Mouse (Mus musculus) heart, embryonic 16.5 days (tissue): ENCODE measurements around the gene Gm36079. TPM values are rescaled to one million over a fixed set of nuclear protein-coding genes. Genes with fewer than 3 reads are reported as not detected.
"Not testable (repeated sequence)": the region's sequence is repeated elsewhere in the genome, so short reads cannot be mapped to it uniquely, and the experiment has no call there.

Experiments used
- ATAC-seq: fragments of 200-750 bp; cut with Nextera tagmentation; replicated peaks from 2 replicates; pipeline ENCODE4 v1.8.0; 2017; ENCODE audit warnings: moderate number of reproducible peaks; ENCODE audit not compliant: insufficient read depth, low FRiP score; ENCODE audit errors: extremely low read depth
- H3K27ac ChIP-seq: fragments of 300-500 bp; sonication (generic); 2 replicates; pipeline ENCODE4 v1.5.1; 2014; ENCODE audit warnings: mild to moderate bottlenecking, low read length, control low read depth, moderate library complexity
- H3K27me3 ChIP-seq: fragments of 300-500 bp; sonication (generic); 2 replicates; pipeline ENCODE4 v1.6.1; 2014; ENCODE audit warnings: low read length, mixed read lengths; ENCODE audit not compliant: control insufficient read depth, insufficient read depth
- H3K36me3 ChIP-seq: fragments of 300-500 bp; sonication (generic); 2 replicates; pipeline ENCODE4 v1.6.1; 2014; ENCODE audit not compliant: control insufficient read depth, insufficient read depth
- H3K4me1 ChIP-seq: fragments of 300-500 bp; sonication (generic); 2 replicates; pipeline ENCODE4 v1.6.1; 2014; ENCODE audit warnings: low read length, mixed read lengths; ENCODE audit not compliant: control insufficient read depth, insufficient read depth
- H3K4me2 ChIP-seq: fragments of 300-500 bp; sonication (generic); 2 replicates; pipeline ENCODE4 v1.6.1; 2014; ENCODE audit warnings: low read depth, mild to moderate bottlenecking, control low read depth, low read length
- H3K4me3 ChIP-seq: fragments of 300-500 bp; sonication (generic); 2 replicates; pipeline ENCODE4 v1.5.1; 2014; ENCODE audit warnings: mild to moderate bottlenecking, control low read depth, low read length
- H3K9ac ChIP-seq: fragments of 300-500 bp; sonication (generic); 2 replicates; pipeline ENCODE4 v1.6.1; 2014; ENCODE audit warnings: low read length, control low read depth
- H3K9me3 ChIP-seq: fragments of 300-500 bp; sonication (generic); replicated peaks from 2 replicates; pipeline ENCODE4 v1.6.1; 2016; ENCODE audit warnings: low read length; ENCODE audit not compliant: control insufficient read depth
- WGBS: fragments of 180-500 bp; shearing (Covaris S2); extraction: QIAGEN DNeasy Blood & Tissue Kit; methylation state at CpG from one replicate; pipeline ENCODE4 v1.1.7; 2014; 5-methylcytosine and 5-hydroxymethylcytosine counted together
- polyA plus RNA-seq: library from polyadenylated mRNA; unstranded; fragments of >200 nt; fragmentation: Nextera tagmentation; extraction: Ambion mirVana; gene quantifications from 2 replicates; pipeline ENCODE4 v1.2.1, GENCODE M21; 2015

Gm36079 gene
- polyA plus RNA-seq, 1 experiment from 2014 or later = not detected

- WGBS = no CpG with 5 or more reads among the region's 1 CpGs
- ATAC-seq, H3K9me3 ChIP-seq, H3K9ac ChIP-seq, H3K36me3 ChIP-seq, H3K4me3 ChIP-seq, H3K4me2 ChIP-seq, H3K4me1 ChIP-seq, H3K27ac ChIP-seq: not testable (repeated sequence)
- peaks cover 10% of the 10 kb centered on the region for H3K27me3 ChIP-seq
Observed at GRCm38 (mm10) chr13:120041145-120041544, 14.3 kb upstream of the Gm36079 start.

GRCm38 (mm10) chr13:120037881-120038280 is 11.1 kb upstream of the Gm36079 start:
- not testable (repeated sequence) for H3K4me2 ChIP-seq, H3K9ac ChIP-seq, ATAC-seq, H3K4me1 ChIP-seq, H3K4me3 ChIP-seq, H3K36me3 ChIP-seq, H3K27ac ChIP-seq, H3K9me3 ChIP-seq
- WGBS = 6% methylated on average over 6 of the region's 6 CpGs
- peaks cover 19% of the 10 kb centered on the region for H3K27me3 ChIP-seq

- not testable (repeated sequence) for H3K9ac ChIP-seq, H3K36me3 ChIP-seq, H3K9me3 ChIP-seq, ATAC-seq, H3K27ac ChIP-seq, H3K4me1 ChIP-seq, H3K4me2 ChIP-seq, H3K4me3 ChIP-seq
- 3% methylated on average over 23 of the region's 25 CpGs for WGBS
- H3K27me3 ChIP-seq = peaks cover 19% of the 10 kb centered on the region
Observed at GRCm38 (mm10) chr13:120036577-120037115, 9.8 kb upstream of the Gm36079 start.

DNA sequence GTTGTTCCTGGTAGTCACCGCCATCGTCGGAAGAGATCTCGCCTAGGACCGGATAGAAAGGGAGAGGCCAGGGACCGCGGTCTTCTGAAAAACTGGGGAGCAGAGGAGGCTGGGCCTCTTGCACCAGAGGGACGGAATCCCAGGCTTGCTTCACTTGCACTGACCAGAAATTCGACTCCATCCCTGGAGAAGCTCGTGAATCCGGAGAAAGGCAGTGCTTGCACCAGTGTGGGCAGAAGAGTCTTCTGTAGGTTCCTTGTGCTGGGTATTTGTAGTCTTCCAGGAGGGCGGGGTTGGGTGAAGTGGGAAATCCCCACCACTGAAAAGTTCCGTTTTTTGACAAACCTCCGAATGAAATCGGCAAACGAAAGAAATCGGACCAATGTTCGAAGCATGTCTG is 8.3 kb upstream of the Gm36079 start:
- not testable (repeated sequence) for ATAC-seq, H3K4me3 ChIP-seq, H3K9ac ChIP-seq, H3K4me1 ChIP-seq, H3K4me2 ChIP-seq, H3K27ac ChIP-seq, H3K9me3 ChIP-seq, H3K36me3 ChIP-seq
- 2% methylated on average over 10 of the region's 18 CpGs for WGBS
- H3K27me3 ChIP-seq = peaks cover 19% of the 10 kb centered on the region

DNA sequence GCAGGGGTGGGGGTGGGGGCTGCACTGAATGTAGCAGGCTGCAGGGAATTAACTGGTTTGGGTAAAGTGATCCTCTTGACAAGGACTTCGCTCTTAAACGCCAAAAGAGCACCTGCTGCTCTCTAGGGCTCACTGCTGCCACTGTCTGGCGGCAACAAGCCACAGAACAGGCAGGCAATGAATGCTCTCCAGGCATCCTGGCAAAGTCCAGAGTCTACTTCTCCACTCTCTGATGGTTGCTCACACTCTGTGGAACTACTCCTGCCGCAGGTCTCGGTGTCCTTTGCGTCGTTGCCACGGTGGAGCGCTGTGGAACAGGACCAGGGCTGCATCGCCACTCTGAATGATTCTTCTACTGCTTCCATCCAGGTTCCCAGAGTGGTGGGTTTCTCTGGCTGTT is 7.8 kb upstream of the Gm36079 start:
- not testable (repeated sequence) for H3K4me2 ChIP-seq, H3K9ac ChIP-seq, ATAC-seq, H3K9me3 ChIP-seq, H3K4me1 ChIP-seq, H3K27ac ChIP-seq, H3K4me3 ChIP-seq, H3K36me3 ChIP-seq
- WGBS = 4% methylated on average over 3 of the region's 10 CpGs
- peaks cover 19% of the 10 kb centered on the region for H3K27me3 ChIP-seq

DNA sequence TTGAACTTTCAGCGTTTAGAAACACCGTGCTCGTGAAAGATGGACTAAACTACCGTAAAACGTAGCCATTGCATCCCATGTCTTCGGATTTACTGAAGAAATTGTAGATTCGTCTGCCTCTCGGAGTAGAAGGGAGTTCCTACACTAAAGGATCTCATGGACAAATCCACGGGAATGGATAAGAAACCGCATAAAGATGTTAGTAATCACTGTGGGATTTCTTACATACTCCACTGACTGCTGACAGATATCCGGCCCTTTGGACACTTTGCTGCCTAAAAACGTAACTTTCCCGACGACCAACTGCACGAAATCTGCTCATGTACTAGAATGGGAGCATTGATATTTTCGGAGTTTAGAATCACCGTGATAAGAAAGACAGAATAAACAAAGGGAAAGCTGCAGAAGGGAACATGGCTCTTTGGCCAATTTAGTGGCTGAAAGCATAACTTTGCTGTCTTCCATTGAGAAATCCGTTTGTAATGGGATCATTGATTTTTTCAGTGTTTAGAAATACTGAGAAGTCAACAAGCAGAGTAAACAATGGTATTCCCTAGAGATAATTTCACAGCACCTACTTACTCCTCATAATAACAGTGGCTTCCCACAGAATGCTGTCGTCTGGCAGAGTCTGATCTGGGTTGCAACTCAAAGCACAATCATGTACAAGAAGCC is 6.8 kb upstream of the Gm36079 start:
- H3K4me3 ChIP-seq, H3K36me3 ChIP-seq, ATAC-seq, H3K9ac ChIP-seq, H3K9me3 ChIP-seq, H3K4me2 ChIP-seq, H3K27ac ChIP-seq, H3K4me1 ChIP-seq: not testable (repeated sequence)
- peaks cover 19% of the 10 kb centered on the region for H3K27me3 ChIP-seq
- 3% methylated on average over 16 of the region's 19 CpGs for WGBS

- H3K27ac ChIP-seq, H3K9ac ChIP-seq, H3K4me2 ChIP-seq, ATAC-seq, H3K4me1 ChIP-seq, H3K4me3 ChIP-seq, H3K36me3 ChIP-seq, H3K9me3 ChIP-seq: not testable (repeated sequence)
- peaks cover 11% of the 10 kb centered on the region; the same call in 1 of the 2 replicates for H3K27me3 ChIP-seq
- WGBS = 1% methylated on average over 12 of the region's 16 CpGs
Observed at GRCm38 (mm10) chr13:120031676-120032075, 4.9 kb upstream of the Gm36079 start.

DNA sequence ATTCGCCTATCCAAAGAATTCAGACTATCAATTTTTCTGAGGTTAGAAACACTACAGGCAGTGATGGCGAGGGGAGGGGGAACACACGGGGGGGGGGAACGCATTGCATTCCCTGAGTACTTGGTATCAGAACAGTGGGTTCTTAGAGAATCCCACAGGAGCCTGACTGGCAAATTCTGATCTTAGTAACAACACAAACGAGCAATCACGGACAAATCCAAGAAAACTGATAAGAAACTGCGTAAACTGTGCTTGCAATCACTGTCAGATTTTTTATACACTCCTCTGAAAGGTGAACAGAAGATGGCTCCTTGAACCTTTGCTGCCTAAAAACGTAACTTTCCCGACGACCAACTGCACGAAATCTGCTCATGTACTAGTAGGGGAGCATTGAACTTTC is 557 bp upstream of the Gm36079 start:
- not testable (repeated sequence) for H3K9ac ChIP-seq, ATAC-seq, H3K27ac ChIP-seq, H3K36me3 ChIP-seq, H3K4me1 ChIP-seq, H3K4me2 ChIP-seq, H3K9me3 ChIP-seq, H3K4me3 ChIP-seq
- WGBS = 2% methylated on average over 9 of the region's 11 CpGs
- H3K27me3 ChIP-seq = peaks cover 11% of the 10 kb centered on the region

DNA sequence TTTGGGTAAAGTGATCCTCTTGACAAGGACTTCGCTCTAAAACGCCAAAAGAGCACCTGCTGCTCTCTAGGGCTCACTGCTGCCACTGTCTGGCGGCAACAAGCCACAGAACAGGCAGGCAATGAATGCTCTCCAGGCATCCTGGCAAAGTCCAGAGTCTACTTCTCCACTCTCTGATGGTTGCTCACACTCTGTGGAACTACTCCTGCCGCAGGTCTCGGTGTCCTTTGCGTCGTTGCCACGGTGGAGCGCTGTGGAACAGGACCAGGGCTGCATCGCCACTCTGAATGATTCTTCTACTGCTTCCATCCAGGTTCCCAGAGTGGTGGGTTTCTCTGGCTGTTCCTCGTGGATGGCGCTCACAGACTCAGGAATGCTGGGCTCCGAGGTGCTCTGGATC is 438 bp downstream of the Gm36079 start:
- H3K9me3 ChIP-seq, H3K4me1 ChIP-seq, ATAC-seq, H3K4me3 ChIP-seq, H3K9ac ChIP-seq, H3K36me3 ChIP-seq, H3K27ac ChIP-seq, H3K4me2 ChIP-seq: not testable (repeated sequence)
- H3K27me3 ChIP-seq = peaks cover 11% of the 10 kb centered on the region
- 0% methylated on average over 3 of the region's 13 CpGs for WGBS
